Mouse (Mus musculus): ENCODE data around the gene Cers2.
"Not testable (repeated sequence)": the region's sequence is repeated elsewhere in the genome, so short reads cannot be mapped to it uniquely, and the experiment has no call there.

- TF ChIP-seq CTCF (IDR thresholded peaks at IDR 0.05; ENCODE audit: low read depth, low read length); POLR2A (IDR thresholded peaks at IDR 0.05; ENCODE audit: extremely low read depth, insufficient read depth, low read length): not testable (repeated sequence)
Measured at GRCm38 (mm10) chr3:95343356-95344000, 28.9 kb downstream of the Cers2 start.

Measured in liver, adult 2 months (tissue).